Mouse (Mus musculus) forebrain, embryonic 15.5 days (tissue): Measurements from ENCODE around the gene 7530416G11Rik. TPM values are rescaled to one million over a fixed set of nuclear protein-coding genes. Genes with fewer than 3 reads are reported as not detected.

Experiments used
- ATAC-seq: fragments of 200-750 bp; cut with Nextera tagmentation; replicated peaks from 2 replicates; pipeline ENCODE4 v1.8.0; 2017; ENCODE audit warnings: mild to moderate bottlenecking, moderate TSS enrichment, moderate library complexity
- H3K27ac ChIP-seq: fragments of 300-500 bp; sonication (generic); replicated peaks from 2 replicates; pipeline ENCODE4 v1.5.1; 2015; ENCODE audit warnings: mild to moderate bottlenecking, inconsistent platforms
- H3K27me3 ChIP-seq: fragments of 300-500 bp; sonication (generic); 2 replicates; pipeline ENCODE4 v1.6.1; 2015; ENCODE audit warnings: inconsistent platforms
- H3K36me3 ChIP-seq: fragments of 300-500 bp; sonication (generic); 2 replicates; pipeline ENCODE4 v1.6.1; 2015; ENCODE audit warnings: mild to moderate bottlenecking, inconsistent platforms
- H3K4me1 ChIP-seq: fragments of 300-500 bp; sonication (generic); 2 replicates; pipeline ENCODE4 v1.6.1; 2015; ENCODE audit warnings: inconsistent platforms
- H3K4me2 ChIP-seq: fragments of 300-500 bp; sonication (generic); replicated peaks from 2 replicates; pipeline ENCODE4 v1.6.1; 2015; ENCODE audit warnings: mild to moderate bottlenecking, inconsistent platforms
- H3K4me3 ChIP-seq: fragments of 300-500 bp; sonication (generic); 2 replicates; pipeline ENCODE4 v1.5.1; 2015; ENCODE audit warnings: mild to moderate bottlenecking, inconsistent platforms
- H3K9ac ChIP-seq: fragments of 300-500 bp; sonication (generic); replicated peaks from 2 replicates; pipeline ENCODE4 v1.6.1; 2015; ENCODE audit warnings: mild to moderate bottlenecking, inconsistent platforms
- H3K9me3 ChIP-seq: fragments of 300-500 bp; sonication (generic); 2 replicates; pipeline ENCODE4 v1.6.1; 2016; ENCODE audit warnings: inconsistent platforms
- WGBS: fragments of 180-500 bp; shearing (Covaris S2); methylation state at CpG from one replicate; pipeline ENCODE4 v1.1.7; 2015; ENCODE audit warnings: mixed read lengths; 5-methylcytosine and 5-hydroxymethylcytosine counted together
- polyA plus RNA-seq: library from polyadenylated mRNA; unstranded; fragments of >200 nt; fragmentation: Nextera tagmentation; extraction: Ambion mirVana; gene quantifications from 2 replicates; pipeline ENCODE4 v1.2.1, GENCODE M21; 2015

Gene 7530416G11Rik
- polyA plus RNA-seq, 1 experiment from 2014 or later = 0.14 TPM

- Histone ChIP-seq H3K9ac (no peak overlapping the region), H3K4me3 (no peak overlapping the region), H3K27ac (no peak overlapping the region), H3K4me2 (no peak overlapping the region), H3K36me3 (no peaks in the 10 kb centered on the region), H3K4me1 (peaks cover 34% of the 10 kb centered on the region), H3K9me3 (no peaks in the 10 kb centered on the region), H3K27me3 (no peaks in the 10 kb centered on the region)
- 34% methylated on average over 1 of the region's 1 CpGs for WGBS
- no peak for ATAC-seq
Measured at GRCm38 (mm10) chr15:85477584-85477983, 25.4 kb downstream of the 7530416G11Rik start.

GRCm38 (mm10) chr15:85474697-85475096 is 28.3 kb downstream of the 7530416G11Rik start:
- Histone ChIP-seq H3K9me3 (no peaks in the 10 kb centered on the region), H3K9ac (no peak overlapping the region), H3K36me3 (0 out of 2 replicates have a peak, but pooled peaks cover 3% of the 10 kb centered on the region), H3K4me3 (no peak overlapping the region), H3K4me2 (no peak overlapping the region), H3K4me1 (peaks cover 18% of the 10 kb centered on the region; the same call in 1 of the 2 replicates), H3K27ac (0 out of 2 replicates have a peak overlapping the region, but pooled peaks have one; percentile 39), H3K27me3 (no peaks in the 10 kb centered on the region)
- no peak for ATAC-seq
- 51% methylated on average over 3 of the region's 3 CpGs for WGBS

- no peak overlapping the region for H3K27ac ChIP-seq
- peaks cover 26% of the 10 kb centered on the region for H3K4me1 ChIP-seq
- H3K4me2 ChIP-seq = no peak overlapping the region
- WGBS = 82% methylated on average over 6 of the region's 6 CpGs
- H3K9ac ChIP-seq = no peak overlapping the region
- no peak overlapping the region for H3K4me3 ChIP-seq
- no peak for ATAC-seq
- no peaks in the 10 kb centered on the region for H3K27me3 ChIP-seq
- H3K9me3 ChIP-seq = no peaks in the 10 kb centered on the region
- H3K36me3 ChIP-seq = 0 out of 2 replicates have a peak, but pooled peaks cover 6% of the 10 kb centered on the region
Measured at GRCm38 (mm10) chr15:85469401-85469800, 33.6 kb downstream of the 7530416G11Rik start.

GRCm38 (mm10) chr15:85466456-85467067 is 36.5 kb downstream of the 7530416G11Rik start:
- Histone ChIP-seq H3K9ac (no peak overlapping the region), H3K9me3 (no peaks in the 10 kb centered on the region), H3K4me1 (peaks cover 53% of the 10 kb centered on the region), H3K4me2 (no peak overlapping the region), H3K4me3 (no peak overlapping the region), H3K27ac (peak overlapping the region; percentile 64), H3K36me3 (0 out of 2 replicates have a peak, but pooled peaks cover 6% of the 10 kb centered on the region), H3K27me3 (no peaks in the 10 kb centered on the region)
- ATAC-seq = no peak; the same call in 1 of the 2 replicates
- 55% methylated on average over 5 of the region's 5 CpGs for WGBS

- peaks cover 69% of the 10 kb centered on the region for H3K4me1 ChIP-seq
- H3K27me3 ChIP-seq = no peaks in the 10 kb centered on the region
- no peak overlapping the region for H3K4me3 ChIP-seq
- WGBS = 24% methylated on average over 10 of the region's 10 CpGs
- H3K27ac ChIP-seq = peak overlapping the region; percentile 81
- H3K36me3 ChIP-seq = 0 out of 2 replicates have a peak, but pooled peaks cover 3% of the 10 kb centered on the region
- no peak overlapping the region for H3K4me2 ChIP-seq
- no peak for ATAC-seq
- no peak overlapping the region for H3K9ac ChIP-seq
- H3K9me3 ChIP-seq = no peaks in the 10 kb centered on the region
Measured at GRCm38 (mm10) chr15:85464823-85465565, 38.0 kb downstream of the 7530416G11Rik start.

- 0% methylated on average over 5 of the region's 5 CpGs for WGBS
- no peak overlapping the region for H3K4me2 ChIP-seq
- no peaks in the 10 kb centered on the region for H3K27me3 ChIP-seq
- H3K4me1 ChIP-seq = peaks cover 77% of the 10 kb centered on the region
- H3K9me3 ChIP-seq = no peaks in the 10 kb centered on the region
- H3K9ac ChIP-seq = no peak overlapping the region
- peak overlapping the region; percentile 81 for H3K27ac ChIP-seq
- H3K4me3 ChIP-seq = no peak overlapping the region
- 0 out of 2 replicates have a peak, but pooled peaks cover 1% of the 10 kb centered on the region for H3K36me3 ChIP-seq
- 0 out of 2 replicates have a peak, but pooled peaks have one; percentile 30 for ATAC-seq
Measured at GRCm38 (mm10) chr15:85464190-85464589, 38.8 kb downstream of the 7530416G11Rik start.

- Histone ChIP-seq H3K36me3 (no peaks in the 10 kb centered on the region), H3K4me1 (peaks cover 87% of the 10 kb centered on the region), H3K27ac (peak overlapping the region; percentile 81), H3K4me3 (no peak overlapping the region), H3K4me2 (no peak overlapping the region), H3K9me3 (no peaks in the 10 kb centered on the region), H3K27me3 (no peaks in the 10 kb centered on the region), H3K9ac (no peak overlapping the region)
- 15% methylated on average over 13 of the region's 13 CpGs for WGBS
- no peak for ATAC-seq
Measured at GRCm38 (mm10) chr15:85463027-85463790, 39.8 kb downstream of the 7530416G11Rik start.

GRCm38 (mm10) chr15:85462138-85462537 is 40.9 kb downstream of the 7530416G11Rik start:
- H3K27ac ChIP-seq = peak overlapping the region; percentile 81

GRCm38 (mm10) chr15:85461541-85461940 is 41.5 kb downstream of the 7530416G11Rik start:
- H3K27ac ChIP-seq = peak overlapping the region; percentile 81
- H3K4me3 ChIP-seq = no peak overlapping the region
- H3K27me3 ChIP-seq = no peaks in the 10 kb centered on the region
- H3K9me3 ChIP-seq = no peaks in the 10 kb centered on the region
- WGBS = 9% methylated on average over 4 of the region's 4 CpGs
- H3K9ac ChIP-seq = no peak overlapping the region
- H3K4me1 ChIP-seq = peaks cover 98% of the 10 kb centered on the region
- ATAC-seq = peak; percentile 49
- no peak overlapping the region for H3K4me2 ChIP-seq
- no peaks in the 10 kb centered on the region for H3K36me3 ChIP-seq

More at GRCm38 (mm10) chr15:85462138-85462537, 40.9 kb downstream of the 7530416G11Rik start:
- WGBS = 33% methylated on average over 4 of the region's 4 CpGs
- ATAC-seq = no peak
- Histone ChIP-seq H3K36me3 (no peaks in the 10 kb centered on the region), H3K9me3 (no peaks in the 10 kb centered on the region), H3K4me2 (no peak overlapping the region), H3K9ac (no peak overlapping the region), H3K4me3 (no peak overlapping the region), H3K27me3 (no peaks in the 10 kb centered on the region), H3K4me1 (peaks cover 95% of the 10 kb centered on the region)

- H3K36me3 ChIP-seq = no peaks in the 10 kb centered on the region
- peak overlapping the region; percentile 83 for H3K27ac ChIP-seq
- H3K4me3 ChIP-seq = no peak overlapping the region
- no peaks in the 10 kb centered on the region for H3K27me3 ChIP-seq
- H3K4me1 ChIP-seq = peaks cover 88% of the 10 kb centered on the region
- peak; percentile 53; the same call in 1 of the 2 replicates for ATAC-seq
- H3K9ac ChIP-seq = no peak overlapping the region
- 10% methylated on average over 4 of the region's 4 CpGs for WGBS
- no peak overlapping the region; the same call in 1 of the 2 replicates for H3K4me2 ChIP-seq
- H3K9me3 ChIP-seq = no peaks in the 10 kb centered on the region
Measured at GRCm38 (mm10) chr15:85458631-85459082, 44.4 kb downstream of the 7530416G11Rik start.

GRCm38 (mm10) chr15:85457838-85458237 is 45.2 kb downstream of the 7530416G11Rik start:
- Histone ChIP-seq H3K27ac (peak overlapping the region; percentile 83), H3K4me2 (no peak overlapping the region), H3K4me3 (no peak overlapping the region), H3K36me3 (no peaks in the 10 kb centered on the region), H3K27me3 (no peaks in the 10 kb centered on the region), H3K9me3 (no peaks in the 10 kb centered on the region), H3K9ac (no peak overlapping the region), H3K4me1 (peaks cover 80% of the 10 kb centered on the region)
- ATAC-seq = no peak
- 8% methylated on average over 8 of the region's 8 CpGs for WGBS
